Mouse (Mus musculus) brain, embryonic 14.5 days (tissue): ENCODE measurements around the gene Tent5b.

ENCODE experiments used
- CTCF ChIP-seq: fragments of 200-500 bp; IDR thresholded peaks from 2 replicates; pipeline ENCODE4 v1.5.1; 2012; ENCODE audit warnings: inconsistent platforms, mild to moderate bottlenecking, moderate library complexity, borderline replicate concordance; ENCODE audit not compliant: insufficient read depth, insufficient read length; ENCODE audit errors: extremely low read depth
- POLR2A ChIP-seq: fragments of 200-500 bp; IDR thresholded peaks from 2 replicates; pipeline ENCODE4 v1.6.1; 2012; ENCODE audit warnings: mild to moderate bottlenecking, inconsistent platforms, borderline replicate concordance; ENCODE audit not compliant: poor library complexity, insufficient read depth, insufficient read length, severe bottlenecking; ENCODE audit errors: extremely low read depth

DNA sequence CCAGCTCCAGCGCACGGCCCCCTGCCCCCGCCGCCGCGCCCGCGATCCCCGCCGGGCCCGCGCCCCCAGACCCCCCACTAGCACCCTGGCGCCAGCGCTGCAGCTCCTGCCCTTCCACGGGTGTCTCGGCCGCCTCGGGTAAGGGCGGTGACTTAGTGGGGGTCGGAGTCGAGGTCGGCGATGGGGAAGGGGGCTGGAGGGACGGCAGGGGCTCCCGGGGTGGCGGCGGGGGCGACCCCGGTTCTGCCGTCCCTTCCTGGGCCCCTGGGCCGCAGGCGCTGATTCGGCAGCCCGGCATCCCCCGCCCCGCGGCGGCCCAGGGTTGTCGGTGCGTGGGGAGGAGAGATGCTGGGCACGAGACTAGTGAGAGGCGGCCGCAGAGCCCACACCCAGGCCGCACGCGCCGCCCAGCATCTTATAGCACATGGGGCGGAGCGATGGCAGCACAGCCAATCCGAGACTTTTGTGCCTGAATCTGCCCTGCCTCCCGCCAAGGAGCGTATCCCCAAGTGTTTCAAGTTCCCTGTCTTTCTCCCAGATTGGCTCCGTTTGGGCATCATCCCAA is 18.3 kb downstream of the Tent5b start, which contains the start of gene Trnp1:
- TF ChIP-seq POLR2A (peak; percentile 35; the same call in 1 of the 2 replicates), CTCF (no peak)
